Mouse (Mus musculus) hindbrain, embryonic 11.5 days (tissue): Measurements from ENCODE around the gene Ergic1. TPM values are rescaled to one million over a fixed set of nuclear protein-coding genes. Genes with fewer than 3 reads are reported as not detected.

Source experiments
- ATAC-seq: fragments of 200-750 bp; cut with Nextera tagmentation; 2 replicates; pipeline ENCODE4 v1.8.0; 2017; ENCODE audit warnings: mild to moderate bottlenecking, moderate TSS enrichment, moderate library complexity; ENCODE audit not compliant: low FRiP score
- DNase-seq: peaks from one replicate; pipeline ENCODE4 v3.0.0-alpha.2; 2015; ENCODE audit warnings: low spot score
- H3K27ac ChIP-seq: fragments of 300-500 bp; sonication (generic); 2 replicates; pipeline ENCODE4 v1.5.1; 2014; ENCODE audit warnings: mild to moderate bottlenecking, low read depth, low read length
- H3K27me3 ChIP-seq: fragments of 300-500 bp; sonication (generic); 2 replicates; pipeline ENCODE4 v1.6.1; 2014; ENCODE audit warnings: mild to moderate bottlenecking, low read length, moderate library complexity, mixed read lengths; ENCODE audit not compliant: control insufficient read depth, insufficient read depth
- H3K36me3 ChIP-seq: fragments of 300-500 bp; sonication (generic); 2 replicates; pipeline ENCODE4 v1.6.1; 2014; ENCODE audit warnings: mild to moderate bottlenecking, low read length, moderate library complexity, mixed read lengths; ENCODE audit not compliant: control insufficient read depth, insufficient read depth
- H3K4me1 ChIP-seq: fragments of 300-500 bp; sonication (generic); replicated peaks from 2 replicates; pipeline ENCODE4 v1.6.1; 2014; ENCODE audit warnings: low read length, mixed read lengths; ENCODE audit not compliant: control insufficient read depth, insufficient read depth
- H3K4me2 ChIP-seq: fragments of 300-500 bp; sonication (generic); replicated peaks from 2 replicates; pipeline ENCODE4 v1.6.1; 2014; ENCODE audit warnings: mild to moderate bottlenecking, low read depth, low read length
- H3K4me3 ChIP-seq: fragments of 300-500 bp; sonication (generic); 2 replicates; pipeline ENCODE4 v1.5.1; 2014; ENCODE audit warnings: low read depth, low read length
- H3K9ac ChIP-seq: fragments of 300-500 bp; sonication (generic); 2 replicates; pipeline ENCODE4 v1.6.1; 2014; ENCODE audit warnings: low read depth, low read length
- H3K9me3 ChIP-seq: fragments of 300-500 bp; sonication (generic); 2 replicates; pipeline ENCODE4 v1.6.1; 2016; ENCODE audit warnings: low read length; ENCODE audit not compliant: control insufficient read depth
- WGBS: fragments of 180-500 bp; shearing (Covaris S2); extraction: QIAGEN DNeasy Blood & Tissue Kit; methylation state at CpG from one replicate; pipeline ENCODE4 v1.1.7; 2014; 5-methylcytosine and 5-hydroxymethylcytosine counted together
- polyA plus RNA-seq: library from polyadenylated mRNA; unstranded; fragments of >200 nt; fragmentation: Nextera tagmentation; extraction: Ambion mirVana; gene quantifications from 2 replicates; pipeline ENCODE4 v1.2.1, GENCODE M21; 2014

Gene Ergic1
- polyA plus RNA-seq, 1 experiment from 2014 or later: 119 TPM

DNA sequence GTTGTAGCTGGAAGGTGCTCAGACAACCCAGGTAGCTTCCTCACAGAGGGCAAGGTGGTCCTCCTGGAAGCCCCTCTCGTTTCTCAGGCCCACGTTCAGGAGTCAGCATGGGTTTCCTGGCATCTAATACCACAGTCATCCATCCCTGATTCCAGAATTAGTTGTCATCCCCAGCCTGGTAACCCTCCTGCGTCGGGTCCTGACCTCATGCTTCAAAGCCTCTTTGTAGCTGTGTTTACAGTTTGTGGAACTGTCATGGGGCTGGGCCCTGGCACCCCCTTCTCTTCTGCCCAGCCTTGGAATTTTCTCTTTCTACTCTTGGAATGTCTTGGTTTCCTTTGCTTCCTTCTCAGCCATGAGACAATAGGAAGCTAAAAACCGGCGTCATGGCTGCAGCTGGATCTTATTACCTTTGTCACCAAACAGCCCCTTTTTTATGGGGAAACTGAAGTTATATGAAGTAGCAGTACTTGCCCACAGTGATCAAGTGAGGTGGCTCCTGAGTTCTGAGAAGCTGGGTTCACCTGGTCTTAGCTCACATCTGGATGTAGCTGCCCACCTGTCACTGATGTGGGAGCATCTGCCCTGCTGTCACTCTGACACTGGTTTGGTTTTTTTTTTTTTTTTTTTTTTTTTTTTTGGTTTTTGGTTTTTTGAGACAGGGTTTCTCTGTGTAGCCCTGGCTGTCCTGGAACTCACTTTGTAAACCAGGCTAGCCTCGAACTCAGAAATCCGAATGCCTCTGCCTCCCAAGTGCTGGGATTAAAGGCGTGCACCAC lies 53.6 kb downstream of the Ergic1 start:
- H3K27me3 ChIP-seq: no peaks in the 10 kb centered on the region
- no peak overlapping the region for H3K9ac ChIP-seq
- H3K9me3 ChIP-seq: no peaks in the 10 kb centered on the region
- no peak overlapping the region for H3K4me2 ChIP-seq
- H3K4me1 ChIP-seq: no peaks in the 10 kb centered on the region
- no peak overlapping the region for H3K27ac ChIP-seq
- ATAC-seq (no peak), DNase-seq (no peak)
- H3K36me3 ChIP-seq: no peaks in the 10 kb centered on the region; the same call in 1 of the 2 replicates
- no peak overlapping the region for H3K4me3 ChIP-seq
- 89% methylated on average over 9 of the region's 9 CpGs for WGBS

DNA sequence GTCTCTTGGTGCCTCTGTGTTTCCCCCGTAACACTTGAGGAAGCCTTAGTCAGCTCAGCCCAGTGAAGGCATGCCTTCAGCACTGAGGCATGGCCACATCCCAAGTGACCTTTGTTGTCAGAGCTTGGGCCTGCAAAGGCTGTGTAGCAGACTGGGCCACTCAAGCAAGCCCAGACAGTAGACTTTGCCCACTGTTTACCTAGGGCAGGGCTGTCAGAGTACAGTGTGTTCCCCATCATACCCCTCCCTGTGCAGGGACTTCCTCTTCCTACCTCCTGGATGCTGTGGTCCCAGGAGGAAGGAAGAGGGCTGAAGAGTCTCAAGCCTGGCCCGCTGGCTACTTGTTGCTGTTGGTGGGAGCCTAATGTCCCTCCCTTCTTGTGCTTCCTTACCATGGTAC lies 55.4 kb downstream of the Ergic1 start:
- Histone ChIP-seq H3K27me3 (no peaks in the 10 kb centered on the region), H3K4me2 (no peak overlapping the region), H3K4me3 (no peak overlapping the region), H3K4me1 (no peaks in the 10 kb centered on the region), H3K36me3 (no peaks in the 10 kb centered on the region; the same call in 1 of the 2 replicates), H3K27ac (no peak overlapping the region), H3K9ac (no peak overlapping the region), H3K9me3 (no peaks in the 10 kb centered on the region)
- WGBS: 92% methylated on average over 2 of the region's 2 CpGs
- no peak for ATAC-seq
- DNase-seq: no peak

DNA sequence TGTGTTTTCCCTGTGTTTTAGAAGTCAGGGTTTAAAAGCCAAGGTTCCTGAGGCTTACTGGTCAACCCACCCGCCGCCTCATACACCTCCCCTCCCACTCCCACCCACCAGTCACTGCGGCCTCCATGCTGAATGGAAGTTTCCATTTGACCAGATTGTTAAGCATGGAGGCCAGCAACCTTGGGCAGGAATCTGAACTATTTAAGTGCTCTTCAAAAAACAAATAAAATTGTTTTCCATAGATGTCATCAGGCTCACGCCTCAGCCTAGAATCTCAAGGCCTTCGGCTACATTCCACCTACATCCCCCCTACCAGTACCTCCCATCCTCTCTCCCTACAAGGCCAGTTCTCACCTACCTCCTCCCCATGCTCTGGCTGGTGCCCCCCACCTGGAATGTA lies 57.2 kb downstream of the Ergic1 start:
- 89% methylated on average over 5 of the region's 5 CpGs for WGBS
- Histone ChIP-seq H3K9me3 (no peaks in the 10 kb centered on the region), H3K27ac (no peak overlapping the region), H3K4me1 (no peaks in the 10 kb centered on the region), H3K9ac (no peak overlapping the region), H3K4me3 (no peak overlapping the region), H3K27me3 (no peaks in the 10 kb centered on the region), H3K36me3 (no peaks in the 10 kb centered on the region), H3K4me2 (no peak overlapping the region)
- DNase-seq: no peak
- ATAC-seq: no peak

- H3K4me2 ChIP-seq: no peak overlapping the region
- DNase-seq (no peak), ATAC-seq (no peak)
- 88% methylated on average over 6 of the region's 6 CpGs for WGBS
- 0 out of 2 replicates have a peak, but pooled peaks cover 2% of the 10 kb centered on the region for H3K36me3 ChIP-seq
- no peaks in the 10 kb centered on the region for H3K9me3 ChIP-seq
- H3K27me3 ChIP-seq: no peaks in the 10 kb centered on the region
- H3K9ac ChIP-seq: no peak overlapping the region
- H3K4me1 ChIP-seq: no peaks in the 10 kb centered on the region
- H3K27ac ChIP-seq: no peak overlapping the region
- H3K4me3 ChIP-seq: no peak overlapping the region
These were observed 58.3 kb downstream of the Ergic1 start for GRCm38 (mm10) chr17:26619577-26619976.

- 0 out of 2 replicates have a peak, but pooled peaks cover 2% of the 10 kb centered on the region for H3K36me3 ChIP-seq
These were observed 59.0 kb downstream of the Ergic1 start for GRCm38 (mm10) chr17:26620292-26620691.

GRCm38 (mm10) chr17:26620786-26621766 lies 59.8 kb downstream of the Ergic1 start:
- Histone ChIP-seq H3K27ac (no peak overlapping the region), H3K4me2 (no peak overlapping the region), H3K4me3 (no peak overlapping the region), H3K9ac (no peak overlapping the region), H3K4me1 (no peaks in the 10 kb centered on the region), H3K27me3 (no peaks in the 10 kb centered on the region), H3K9me3 (no peaks in the 10 kb centered on the region), H3K36me3 (0 out of 2 replicates have a peak, but pooled peaks cover 2% of the 10 kb centered on the region)
- 93% methylated on average over 17 of the region's 17 CpGs for WGBS
- DNase-seq (no peak), ATAC-seq (no peak)

More at GRCm38 (mm10) chr17:26620292-26620691, 59.0 kb downstream of the Ergic1 start:
- H3K4me1 ChIP-seq: no peaks in the 10 kb centered on the region
- no peak overlapping the region for H3K4me2 ChIP-seq
- H3K27ac ChIP-seq: no peak overlapping the region
- ATAC-seq (no peak), DNase-seq (no peak)
- H3K9ac ChIP-seq: no peak overlapping the region
- no peaks in the 10 kb centered on the region for H3K9me3 ChIP-seq
- H3K27me3 ChIP-seq: no peaks in the 10 kb centered on the region
- WGBS: 91% methylated on average over 6 of the region's 6 CpGs
- H3K4me3 ChIP-seq: no peak overlapping the region

DNA sequence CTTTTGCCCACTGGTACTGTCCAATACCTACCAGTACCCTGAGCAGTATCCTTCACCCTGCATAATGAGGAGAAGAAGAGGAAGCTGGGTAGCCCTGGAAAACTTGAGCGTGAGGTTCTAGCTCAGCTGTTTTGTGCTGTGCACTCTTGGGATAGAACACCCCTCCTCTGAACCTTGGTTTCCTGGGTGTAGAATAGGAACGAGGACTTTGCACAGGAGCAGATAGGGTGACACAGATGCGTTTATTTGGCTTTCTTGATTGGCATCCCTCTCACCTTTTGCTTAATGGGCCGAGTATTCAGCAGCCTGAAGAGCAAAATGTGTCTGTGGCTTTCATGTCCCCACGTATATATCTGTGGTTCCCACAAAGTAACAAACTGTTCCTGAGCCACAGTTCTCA lies 60.6 kb downstream of the Ergic1 start:
- no peak for DNase-seq
- Histone ChIP-seq H3K4me3 (no peak overlapping the region), H3K27me3 (no peaks in the 10 kb centered on the region), H3K4me1 (no peaks in the 10 kb centered on the region), H3K36me3 (0 out of 2 replicates have a peak, but pooled peaks cover 2% of the 10 kb centered on the region), H3K9me3 (no peaks in the 10 kb centered on the region), H3K27ac (no peak overlapping the region), H3K4me2 (no peak overlapping the region), H3K9ac (no peak overlapping the region)
- 90% methylated on average over 5 of the region's 5 CpGs for WGBS
- no peak for ATAC-seq

DNA sequence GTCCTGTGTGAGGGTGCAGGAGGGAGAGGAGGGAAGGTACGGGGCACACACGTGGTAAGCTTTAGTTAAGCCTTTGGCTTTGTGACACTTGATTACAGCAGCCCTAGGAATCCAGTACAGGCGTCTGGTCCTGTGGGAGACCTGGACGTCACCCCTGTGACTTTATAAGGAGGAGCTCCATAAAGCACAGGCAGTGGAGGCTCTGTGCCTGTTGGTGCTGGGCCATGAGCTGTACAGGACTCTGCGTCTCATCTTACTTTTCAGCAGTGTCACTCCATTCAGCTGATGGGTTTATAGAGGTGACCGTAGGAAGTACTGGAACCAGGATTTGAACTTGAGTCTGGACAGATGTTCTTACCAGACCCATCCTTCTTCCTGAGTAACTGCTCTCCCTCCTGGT lies 62.7 kb downstream of the Ergic1 start:
- H3K4me1 ChIP-seq: no peaks in the 10 kb centered on the region
- 88% methylated on average over 6 of the region's 6 CpGs for WGBS
- ATAC-seq (no peak), DNase-seq (no peak)
- H3K4me2 ChIP-seq: no peak overlapping the region
- no peaks in the 10 kb centered on the region for H3K9me3 ChIP-seq
- no peak overlapping the region for H3K4me3 ChIP-seq
- no peak overlapping the region for H3K9ac ChIP-seq
- no peak overlapping the region for H3K27ac ChIP-seq
- H3K27me3 ChIP-seq: no peaks in the 10 kb centered on the region
- H3K36me3 ChIP-seq: 0 out of 2 replicates have a peak, but pooled peaks cover 2% of the 10 kb centered on the region
